Mouse (Mus musculus) liver, postnatal 0 days (tissue): Measurements from ENCODE around the gene C1galt1c1.

ENCODE experiments used
- CTCF ChIP-seq: sonication (generic); IDR thresholded peaks from 2 replicates; pipeline ENCODE4 v1.5.1; 2016; ENCODE audit warnings: antibody characterized with exemption, low read depth
- EP300 ChIP-seq: IDR thresholded peaks from 2 replicates; pipeline ENCODE4 v1.6.1; 2016; ENCODE audit warnings: antibody characterized with exemption, low read depth, mild to moderate bottlenecking

DNA sequence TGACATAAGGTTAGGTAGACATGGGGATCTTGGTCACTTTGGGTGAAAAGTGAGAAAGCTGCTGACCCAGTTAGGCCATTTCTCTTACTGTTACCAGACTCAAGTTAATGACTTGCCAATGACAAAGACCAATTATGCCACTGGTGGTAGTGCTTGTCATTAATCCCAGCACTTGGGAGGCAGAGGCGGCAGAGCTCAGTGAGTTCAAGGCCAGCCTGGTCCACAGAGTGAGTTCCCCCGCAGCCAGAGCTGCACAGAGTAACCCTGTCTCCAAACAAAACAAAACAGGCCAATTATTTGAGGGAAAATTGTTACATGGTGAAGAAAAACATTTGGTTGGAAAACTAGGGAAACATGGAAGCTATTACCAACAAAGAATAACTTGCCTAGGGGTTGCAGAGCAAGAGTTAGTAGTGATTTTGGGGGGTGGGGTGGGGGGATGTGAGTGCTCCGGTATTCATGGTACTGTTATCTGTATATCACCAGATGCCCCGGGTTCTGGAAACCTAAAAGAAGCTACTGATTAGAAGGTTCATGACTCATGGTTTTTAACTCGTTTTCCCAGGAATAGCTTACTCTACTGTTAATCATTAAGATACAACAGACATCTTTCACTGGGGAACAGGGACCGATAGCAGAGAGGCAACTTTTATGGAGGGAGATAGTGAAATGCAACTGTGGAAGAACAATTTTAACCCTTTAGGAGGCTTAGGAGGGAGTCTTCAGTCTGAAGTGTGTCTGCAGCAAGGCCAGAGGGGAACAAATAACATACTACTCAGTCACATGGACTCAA lies 34.4 kb upstream of the C1galt1c1 start:
- TF ChIP-seq EP300 (no peak), CTCF (no peak)
